Mouse (Mus musculus) WW6 (cell line): Measurements from ENCODE around the gene Ncor2.

ENCODE experiments used
- DNase-seq: peaks from one replicate; pipeline ENCODE4 v3.0.0-alpha.2; 2013; ENCODE audit warnings: low read depth, low spot score

The Ncor2 gene

DNA sequence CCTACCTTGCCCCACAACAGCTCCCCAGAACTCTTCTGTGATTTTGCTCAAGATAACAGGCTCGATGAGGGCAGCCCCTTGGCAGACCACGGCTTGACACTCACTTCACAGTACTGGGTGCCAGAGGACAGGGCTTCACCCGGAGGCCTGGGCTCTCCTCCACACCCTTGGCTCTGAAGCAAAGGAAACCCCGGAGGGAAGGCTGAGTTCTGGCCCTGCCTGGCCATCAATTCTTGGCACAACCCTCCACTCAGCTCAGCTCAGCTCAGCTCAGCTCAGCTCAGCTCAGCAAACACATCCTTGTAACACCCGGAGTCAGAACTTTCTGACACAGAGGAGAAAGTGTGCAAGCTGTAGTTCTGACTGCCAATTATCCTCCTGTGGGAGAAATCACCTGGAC lies 30.3 kb downstream of the Ncor2 start:
- no peak for DNase-seq

DNA sequence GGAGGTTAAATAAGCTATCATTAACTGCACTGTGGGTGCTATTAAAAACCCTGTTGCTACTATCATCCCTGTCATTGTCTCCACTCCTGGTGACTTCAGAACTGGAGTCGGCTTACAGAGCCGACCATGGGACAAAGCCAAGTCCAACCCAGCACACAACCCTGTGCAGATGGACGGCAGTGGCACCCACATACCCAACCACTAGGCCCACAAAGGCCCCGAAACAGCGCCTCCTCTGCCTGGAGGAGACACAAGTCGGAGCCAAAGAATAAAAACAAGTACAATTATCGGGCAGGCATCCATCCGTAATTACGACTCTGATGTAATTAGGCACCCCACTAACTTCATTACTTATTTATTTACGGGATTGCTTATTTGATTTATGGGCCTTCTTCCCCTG lies 30.8 kb downstream of the Ncor2 start:
- no peak for DNase-seq

DNA sequence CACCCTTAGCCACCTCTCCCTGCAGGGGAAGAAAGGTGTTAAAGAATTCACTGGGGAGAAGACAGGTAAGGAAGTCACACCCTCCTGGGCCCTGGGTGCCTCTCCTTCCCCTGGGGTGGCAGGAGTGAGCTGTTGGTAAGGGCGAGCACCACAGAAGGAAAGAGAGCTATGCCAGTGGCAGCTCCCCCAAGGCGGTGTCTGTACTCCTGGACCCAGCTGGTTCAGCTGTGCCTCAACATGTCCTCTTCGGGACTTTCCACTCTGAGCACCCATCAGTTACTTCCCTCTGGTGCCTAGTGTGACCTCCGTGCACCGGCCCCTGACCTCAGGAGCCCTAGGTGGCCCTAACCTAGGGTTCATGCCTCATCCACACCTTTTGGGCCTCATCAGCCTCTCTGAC lies 31.9 kb downstream of the Ncor2 start:
- no peak for DNase-seq

DNA sequence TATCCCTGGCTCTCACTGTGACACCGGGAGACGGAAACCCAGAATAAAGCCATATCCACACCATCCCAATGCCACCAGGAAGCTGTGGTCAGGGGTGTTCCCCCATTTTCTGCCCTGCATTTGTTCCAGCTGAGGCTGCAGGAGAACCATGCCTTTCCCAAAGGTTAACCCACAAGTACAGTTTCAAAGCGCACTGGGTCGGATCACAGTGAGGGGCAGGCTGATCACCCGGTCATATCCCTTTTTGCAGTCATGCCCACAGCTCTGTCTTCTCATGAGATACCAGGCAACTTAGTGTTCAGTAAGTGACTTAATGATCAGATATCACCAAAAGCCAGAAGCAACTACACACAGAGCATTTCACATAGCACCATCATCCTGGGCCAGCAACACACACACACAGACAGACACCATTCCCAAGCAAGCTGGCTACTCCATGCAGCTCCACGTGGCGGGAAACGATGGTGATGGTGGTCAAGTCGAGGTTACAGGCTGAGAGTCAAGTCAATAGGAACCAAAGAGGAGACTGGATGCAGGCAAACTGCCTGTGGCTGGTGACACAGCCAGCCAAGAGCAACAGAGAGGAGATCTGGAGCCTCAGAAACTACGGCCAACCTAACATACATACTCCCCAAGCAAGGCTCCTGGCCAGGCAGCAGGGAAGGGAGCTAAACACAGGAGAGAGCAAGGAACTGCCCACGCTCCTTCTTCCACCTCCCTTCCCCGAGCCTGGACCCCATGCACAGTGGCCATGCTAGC lies 35.7 kb downstream of the Ncor2 start:
- DNase-seq: no peak

DNA sequence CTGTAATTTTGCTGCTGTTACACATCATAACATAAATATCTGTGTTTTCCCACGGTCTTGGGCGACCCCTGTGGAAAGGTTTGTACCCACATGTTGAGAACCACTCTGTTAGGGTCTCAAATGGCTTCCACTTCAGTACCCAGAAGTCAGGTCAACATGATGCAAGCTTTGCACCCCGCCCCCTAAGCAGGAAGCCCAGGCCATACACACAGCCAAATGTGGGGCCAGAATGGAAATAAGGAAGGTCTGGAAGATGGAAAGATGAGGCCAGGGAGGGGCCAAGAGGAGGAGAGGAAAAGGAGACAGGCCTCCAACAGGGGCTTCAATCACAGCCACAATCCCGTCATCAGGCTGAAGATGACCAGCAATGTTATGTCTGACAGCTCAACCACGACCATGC lies 37.1 kb downstream of the Ncor2 start:
- DNase-seq: no peak

DNA sequence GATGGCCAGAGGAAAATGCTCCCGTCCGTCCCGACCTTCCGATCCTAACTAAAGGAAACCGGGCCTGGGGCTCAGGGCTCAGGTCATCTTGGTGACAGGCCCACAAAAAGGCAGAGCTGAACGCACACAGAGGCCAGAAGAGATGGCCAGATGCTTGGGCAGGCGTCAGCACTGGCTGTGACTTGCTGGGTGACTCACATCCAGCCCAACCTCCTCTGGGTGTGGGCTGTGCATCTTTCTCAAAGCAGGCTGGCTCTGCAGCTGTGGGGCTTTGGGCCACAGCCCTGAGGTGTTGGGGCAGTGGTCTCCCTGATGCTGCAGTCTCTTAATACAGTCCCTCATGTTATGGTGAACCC lies 37.5 kb downstream of the Ncor2 start:
- DNase-seq: no peak

GRCm38 (mm10) chr5:125140832-125141524 lies 38.0 kb downstream of the Ncor2 start:
- no peak for DNase-seq

GRCm38 (mm10) chr5:125140151-125140699 lies 38.8 kb downstream of the Ncor2 start:
- DNase-seq: no peak

GRCm38 (mm10) chr5:125139669-125140068 lies 39.4 kb downstream of the Ncor2 start:
- DNase-seq: no peak

GRCm38 (mm10) chr5:125138841-125139430 lies 40.1 kb downstream of the Ncor2 start:
- DNase-seq: no peak

- DNase-seq: no peak
Observed at GRCm38 (mm10) chr5:125137672-125138285, 41.2 kb downstream of the Ncor2 start.

- no peak for DNase-seq
Observed at GRCm38 (mm10) chr5:125136996-125137671, 41.9 kb downstream of the Ncor2 start.

GRCm38 (mm10) chr5:125136296-125136995 lies 42.6 kb downstream of the Ncor2 start:
- DNase-seq: no peak

DNA sequence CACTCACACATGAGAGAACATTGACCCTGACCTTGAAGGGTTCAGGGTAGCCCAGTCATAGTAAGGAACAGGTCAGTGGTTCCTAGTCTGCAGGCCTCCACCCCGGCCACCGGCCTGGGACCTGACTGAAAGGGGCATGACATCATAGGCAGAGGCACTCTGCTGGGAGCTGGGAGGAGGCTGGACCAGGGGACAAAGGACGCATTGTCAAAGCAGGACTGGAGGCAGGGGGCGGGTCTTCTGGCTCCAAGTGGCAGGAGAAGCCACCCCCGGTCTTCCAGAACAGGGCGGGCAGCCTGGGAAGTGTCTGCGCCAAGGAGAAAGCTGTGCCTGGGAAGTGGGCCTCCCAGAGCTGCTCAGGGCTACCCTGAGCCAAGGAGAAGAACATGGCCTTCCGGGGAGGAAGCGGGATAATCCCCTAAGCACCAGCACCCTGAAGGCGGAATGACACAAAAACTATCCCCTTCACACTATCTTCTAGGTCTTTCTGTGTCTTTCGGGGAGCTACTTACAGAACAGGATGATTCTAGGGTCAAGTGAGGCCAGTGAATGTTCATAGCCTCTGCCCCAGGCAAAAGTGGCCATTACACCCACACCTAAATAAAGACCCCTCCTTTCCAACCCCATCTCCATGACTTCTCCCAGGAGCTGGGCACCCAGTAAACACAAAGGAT lies 44.1 kb downstream of the Ncor2 start:
- no peak for DNase-seq

- DNase-seq: no peak
Observed at GRCm38 (mm10) chr5:125134391-125134790, 44.6 kb downstream of the Ncor2 start.

GRCm38 (mm10) chr5:125133651-125134050 lies 45.4 kb downstream of the Ncor2 start:
- no peak for DNase-seq

DNA sequence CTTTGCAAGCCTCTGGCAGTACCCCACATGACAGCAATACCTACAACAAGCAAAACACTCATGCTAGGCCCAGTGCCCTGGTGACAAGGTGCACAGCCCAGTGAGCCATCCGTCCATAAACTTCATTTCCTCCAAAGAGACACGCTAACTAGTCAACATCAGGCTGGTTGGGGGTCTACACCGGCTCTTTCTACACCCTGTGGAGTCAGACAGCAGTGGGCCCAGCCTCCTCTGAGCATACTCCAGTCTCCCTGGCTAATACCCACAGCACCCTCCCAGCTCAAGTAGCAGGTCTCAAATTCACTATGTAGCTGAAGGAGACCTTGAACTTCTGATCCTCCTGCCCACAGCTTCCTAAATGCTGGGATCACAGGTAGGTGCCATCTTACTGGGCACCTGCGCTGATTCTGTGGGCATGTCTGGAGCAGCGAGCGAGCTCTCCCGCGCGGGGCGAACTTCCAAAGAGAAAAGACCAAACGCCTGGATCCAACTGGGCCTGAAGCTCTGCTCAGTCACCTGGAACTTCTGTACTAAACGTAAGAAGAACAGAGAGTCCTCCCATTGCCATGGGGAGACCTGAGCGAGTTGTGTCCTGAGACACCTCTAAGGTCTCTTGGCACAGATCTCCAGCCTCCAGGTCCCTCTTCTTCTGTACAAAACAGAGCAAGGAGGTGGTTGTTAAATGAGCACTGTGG lies 46.3 kb downstream of the Ncor2 start:
- no peak for DNase-seq

DNA sequence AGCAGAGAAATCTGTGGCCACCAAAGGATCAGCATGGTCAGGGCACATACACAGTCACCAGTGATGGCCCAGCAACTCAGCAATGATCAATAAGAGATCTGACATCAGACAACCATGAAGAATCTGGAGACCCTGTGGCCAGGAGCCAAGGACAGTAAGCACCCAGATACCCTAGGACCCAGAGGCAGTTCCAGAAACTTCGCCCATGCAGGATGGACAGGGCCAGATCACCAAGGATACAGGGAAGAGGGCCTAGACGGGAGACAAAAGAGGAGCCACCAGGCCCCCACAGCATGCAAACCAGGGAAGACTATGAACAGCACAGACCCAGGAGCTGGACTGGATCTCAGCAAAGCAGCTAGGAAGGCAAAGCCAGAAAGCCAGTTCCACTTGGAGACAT lies 47.0 kb downstream of the Ncor2 start:
- no peak for DNase-seq

- no peak for DNase-seq
Observed at GRCm38 (mm10) chr5:125130406-125130805, 48.6 kb downstream of the Ncor2 start.

DNA sequence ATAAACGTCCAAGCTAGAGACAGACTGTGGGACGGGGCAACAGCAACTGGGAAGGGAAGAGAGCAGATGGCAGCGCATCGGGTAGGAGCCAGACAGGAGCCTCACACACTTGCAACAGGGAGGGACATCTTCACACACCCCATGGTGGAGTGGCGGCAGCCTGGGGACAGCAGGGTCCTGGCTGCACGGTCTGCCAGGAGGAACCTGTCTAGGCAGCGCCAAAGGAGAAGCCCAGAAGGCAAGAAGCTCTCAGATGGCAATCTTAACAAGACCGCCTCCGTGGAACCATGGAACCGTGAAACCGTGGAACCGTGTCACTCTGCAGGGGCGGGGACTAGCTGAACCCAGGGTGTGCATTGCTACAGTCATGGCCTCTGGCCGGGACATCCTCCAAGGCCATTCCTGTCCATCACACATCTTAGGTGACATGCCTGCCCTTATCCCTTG lies 50.1 kb downstream of the Ncor2 start:
- DNase-seq: no peak
